Mouse (Mus musculus): ENCODE data around the gene Rfesd.

- no peak for TF ChIP-seq POLR2A (IDR thresholded peaks at IDR 0.05; ENCODE audit: borderline replicate concordance, low read depth, low read length)
- no peak for TF ChIP-seq CTCF (IDR thresholded peaks at IDR 0.05; ENCODE audit: low read depth, low read length)
Observed at GRCm38 (mm10) chr13:75976649-75977048, 41.9 kb downstream of the Rfesd start.

Data from bone marrow macrophage, adult 2 months (primary cell).